Mouse (Mus musculus) frontal cortex, adult (tissue): ENCODE data around the gene Olfr1437.
A peak's percentile ranks its signal among the peaks of the same experiment; 100 is the strongest.
"Not testable (repeated sequence)": the region's sequence is repeated elsewhere in the genome, so short reads cannot be mapped to it uniquely, and the experiment has no call there.

Source experiments
- ATAC-seq: cut with Nextera tagmentation; 2 replicates; pipeline ENCODE4 v1.9.2; 2017; ENCODE audit warnings: mild to moderate bottlenecking, moderate library complexity, mixed read lengths; ENCODE audit not compliant: low TSS enrichment

Gene Olfr1437

GRCm38 (mm10) chr19:12325001-12325400, at the start of gene Olfr1437:
Olfr1437 (minus strand) TSS chr19:12325101.
- no peak for ATAC-seq

GRCm38 (mm10) chr19:12374465-12375025, 49.6 kb upstream of the Olfr1437 start:
- peak; percentile 88 for ATAC-seq

- ATAC-seq, result peak; percentile 74
These were observed 48.1 kb upstream of the Olfr1437 start for GRCm38 (mm10) chr19:12373004-12373403.

- no peak for ATAC-seq
These were observed 10.9 kb upstream of the Olfr1437 start, which contains the start of gene Olfr1438-ps1 for GRCm38 (mm10) chr19:12335810-12336209. Olfr1438-ps1 (minus strand) TSS chr19:12335910.

- not testable (repeated sequence) for ATAC-seq
These were observed 25.9 kb downstream of the Olfr1437 start, which contains the start of gene Olfr1436 for GRCm38 (mm10) chr19:12299030-12299429. Olfr1436 (minus strand) TSS chr19:12299130.

- peak; percentile 65; the same call in 1 of the 2 replicates for ATAC-seq
These were observed 31.9 kb downstream of the Olfr1437 start for GRCm38 (mm10) chr19:12292979-12293378.

- ATAC-seq, result no peak
These were observed 45.3 kb downstream of the Olfr1437 start, which contains the start of gene Olfr1434 for GRCm38 (mm10) chr19:12279554-12279953. Olfr1434 (plus strand) TSS chr19:12279854.
